Mouse (Mus musculus) G1E (cell line): ENCODE data around the gene Il1r2.

Experiments
- CTCF ChIP-seq: IDR thresholded peaks from 2 replicates; pipeline ENCODE4 v1.5.1; 2012; ENCODE audit warnings: low read depth, low read length, inconsistent platforms, mixed read lengths
- GATA1 ChIP-seq: IDR thresholded peaks from 2 replicates; pipeline ENCODE4 v1.6.1; 2012; ENCODE audit warnings: borderline replicate concordance, low read length, inconsistent platforms, mixed read lengths
- TAL1 ChIP-seq: conservative IDR thresholded peaks from 2 replicates; pipeline ENCODE4 v1.6.1; 2012; ENCODE audit warnings: low read depth, low read length, inconsistent platforms, mixed read lengths

- TF ChIP-seq CTCF, result no peak
- no peak for TF ChIP-seq GATA1
- no peak for TF ChIP-seq TAL1
Observed at GRCm38 (mm10) chr1:40131631-40132030, 57.8 kb downstream of the Il1r2 start.
